ENCODE assay signal across 10 mouse cellular contexts in the genomic region with DNA sequence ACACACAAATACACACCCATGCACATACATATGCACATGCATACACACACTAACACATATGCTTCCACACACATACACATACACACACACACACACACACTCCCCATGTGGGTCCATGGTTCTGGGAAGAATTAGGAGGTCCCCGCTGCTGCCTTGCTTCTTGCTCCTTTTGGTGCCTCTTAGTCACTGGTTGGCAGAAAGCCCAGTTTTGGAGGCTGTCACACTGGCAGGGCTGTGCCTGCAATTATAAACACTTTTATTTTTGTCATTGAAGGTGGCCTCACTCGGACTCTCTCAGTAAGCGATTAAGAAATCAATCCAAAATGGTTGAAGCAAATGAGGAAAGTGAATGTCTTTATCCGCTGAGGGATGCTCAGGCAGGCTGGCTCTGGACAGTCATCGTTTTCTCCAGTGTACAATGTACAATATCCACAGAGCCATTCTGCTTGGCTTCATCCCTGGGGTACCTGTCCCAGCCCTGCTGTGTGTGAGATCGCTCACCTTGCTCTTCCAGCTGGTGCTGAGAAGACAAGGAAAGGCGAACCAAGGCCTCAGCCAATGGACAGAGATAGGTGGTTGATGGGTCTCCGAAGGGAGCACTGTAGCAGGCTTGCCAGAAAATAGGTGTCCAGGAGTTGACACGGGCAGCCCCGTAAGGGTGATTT.
A peak's percentile ranks its signal among the peaks of the same experiment; 100 is the strongest.
DNase-seq lines count a peak whose midpoint lies in the region; ATAC-seq lines count a peak whose summit lies in the region.
"Had no signal": no experiment of that assay in that cellular context is flagged by ENCODE, and none has a peak within 500 bp of the region (broad histone marks: within the 10 kb centered on the region; RNA-seq: fewer than 3 reads in every experiment).

No protein-coding gene starts in this region.

- no peaks in the 10 kb centered on the region for H3K27me3 ChIP-seq in midbrain, embryonic 11.5 days (ENCODE audit: control insufficient read depth, insufficient read depth, low read length)
- no peaks in the 10 kb centered on the region for H3K27me3 ChIP-seq in midbrain, embryonic 10.5 days (ENCODE audit: low read depth, poor library complexity, severe bottlenecking)
- no peaks in the 10 kb centered on the region for H3K27me3 ChIP-seq in heart, embryonic 15.5 days

- ATAC-seq in midbrain, embryonic 11.5 days (ENCODE audit: low FRiP score), result no peak
- peak; percentile 53; the same call in 1 of the 2 replicates for ATAC-seq in heart, embryonic 15.5 days (replicated peaks; ENCODE audit: insufficient number of reproducible peaks, insufficient read depth, low FRiP score, low read depth)

- H3K4me3 ChIP-seq in midbrain, embryonic 11.5 days (ENCODE audit: low read depth, low read length), result no peak overlapping the region
- no peak overlapping the region for H3K4me3 ChIP-seq in midbrain, embryonic 10.5 days
- H3K4me3 ChIP-seq in heart, embryonic 15.5 days, result no peak overlapping the region
- H3K4me3 ChIP-seq: erythroblast, embryonic 14.5 days had no signal

- no peaks in the 10 kb centered on the region for H3K36me3 ChIP-seq in midbrain, embryonic 11.5 days (ENCODE audit: control insufficient read depth, insufficient read depth, low read length)
- H3K36me3 ChIP-seq in midbrain, embryonic 10.5 days, result no peaks in the 10 kb centered on the region
- no peaks in the 10 kb centered on the region for H3K36me3 ChIP-seq in heart, embryonic 15.5 days

- H3K27ac ChIP-seq in midbrain, embryonic 11.5 days (ENCODE audit: low read depth, low read length), result no peak overlapping the region
- H3K27ac ChIP-seq in midbrain, embryonic 10.5 days (replicated peaks), result no peak overlapping the region
- H3K27ac ChIP-seq in heart, embryonic 15.5 days, result peak overlapping the region; percentile 57; the same call in 1 of the 2 replicates
- H3K27ac ChIP-seq: liver, embryonic 14.5 days had no signal

- 90% methylated on average over 10 of the region's 10 CpGs for WGBS in midbrain, embryonic 11.5 days
- 88% methylated on average over 10 of the region's 10 CpGs for WGBS in midbrain, embryonic 10.5 days
- 60% methylated on average over 10 of the region's 10 CpGs for WGBS in heart, embryonic 15.5 days

- H3K4me1 ChIP-seq in midbrain, embryonic 11.5 days (ENCODE audit: control insufficient read depth, insufficient read depth, low read length), result no peaks in the 10 kb centered on the region
- no peaks in the 10 kb centered on the region for H3K4me1 ChIP-seq in midbrain, embryonic 10.5 days
- H3K4me1 ChIP-seq in heart, embryonic 15.5 days (replicated peaks), result peaks cover 15% of the 10 kb centered on the region

- H3K4me2 ChIP-seq in midbrain, embryonic 11.5 days, result no peak overlapping the region
- peak overlapping the region; percentile 30; the same call in 1 of the 2 replicates for H3K4me2 ChIP-seq in heart, embryonic 15.5 days

- peak; percentile 60 for DNase-seq in midbrain, embryonic 11.5 days (ENCODE audit: low spot score, missing footprints)
- no peak for DNase-seq in midbrain, embryonic 10.5 days (ENCODE audit: low spot score)
- DNase-seq in cerebellum, adult 11 months, result peak; percentile 41
- peak; percentile 60 to 63 for DNase-seq in left cerebral cortex, postnatal 36 days (ENCODE audit: low spot score in 2 of 2)
- no peak for DNase-seq in ovary, adult 18-20 months (ENCODE audit: low spot score)
- no peak for DNase-seq in natural killer cell, adult 2 months (ENCODE audit: low spot score in 2 of 2)
- DNase-seq in testis, postnatal 14 days (ENCODE audit: low spot score), result no peak

- intact Hi-C loops in left cerebral cortex, postnatal 36 days (cut with DNase I), result no loop called here

- no peaks in the 10 kb centered on the region for H3K9me3 ChIP-seq in midbrain, embryonic 11.5 days (ENCODE audit: control insufficient read depth, low read length)
- H3K9me3 ChIP-seq in midbrain, embryonic 10.5 days (replicated peaks), result 0 out of 2 replicates have a peak, but pooled peaks cover 3% of the 10 kb centered on the region
- H3K9me3 ChIP-seq in heart, embryonic 15.5 days (replicated peaks), result no peaks in the 10 kb centered on the region

- H3K9ac ChIP-seq in midbrain, embryonic 11.5 days (ENCODE audit: low read length), result no peak overlapping the region
- H3K9ac ChIP-seq in heart, embryonic 15.5 days, result no peak overlapping the region
- H3K9ac ChIP-seq: liver, embryonic 14.5 days had no signal

Comparison
In these comparisons a context has a peak if more than half of its experiments do, and no peak if none do; other contexts are left out.
1. DNase-seq: peak in midbrain, embryonic 11.5 days (single experiment), cerebellum, adult 11 months (single experiment) and left cerebral cortex, postnatal 36 days (2 of 2); none in midbrain, embryonic 10.5 days (single experiment), ovary, adult 18-20 months (single experiment), natural killer cell, adult 2 months (0 of 2) and testis, postnatal 14 days (single experiment).